Mouse (Mus musculus) G1E (cell line): ENCODE data around the gene 4930558C23Rik. TPM values are rescaled to one million over a fixed set of nuclear protein-coding genes. Genes with fewer than 3 reads are reported as not detected.
"Not testable (repeated sequence)": the region's sequence is repeated elsewhere in the genome, so short reads cannot be mapped to it uniquely, and the experiment has no call there.

Source experiments
- ATAC-seq: 2 replicates; pipeline ENCODE4 v1.8.0; 2016; ENCODE audit warnings: mild to moderate bottlenecking; ENCODE audit not compliant: insufficient number of reproducible peaks, poor library complexity, low FRiP score, severe bottlenecking; ENCODE audit errors: extremely low read depth
- DNase-seq: peaks from one replicate; pipeline ENCODE4 v3.0.0; 2012; ENCODE audit warnings: low spot score
- H3K27me3 ChIP-seq: 2 replicates; pipeline ENCODE4 v1.6.1; 2012; ENCODE audit warnings: mild to moderate bottlenecking, low read length, inconsistent platforms; ENCODE audit not compliant: insufficient read depth
- H3K36me3 ChIP-seq: replicated peaks from 2 replicates; pipeline ENCODE3; 2012; ENCODE audit warnings: mild to moderate bottlenecking, inconsistent platforms
- H3K4me1 ChIP-seq: 2 replicates; pipeline ENCODE4 v1.6.1; 2012; ENCODE audit warnings: low read depth, low read length, inconsistent platforms, mixed read lengths; ENCODE audit not compliant: insufficient read depth
- H3K4me3 ChIP-seq: 2 replicates; pipeline ENCODE4 v1.5.1; 2012; ENCODE audit warnings: low read depth, mild to moderate bottlenecking, inconsistent platforms, low read length, moderate library complexity, mixed read lengths
- H3K9me3 ChIP-seq: replicated peaks from 2 replicates; pipeline ENCODE4 v1.6.1; 2012; ENCODE audit warnings: inconsistent platforms
- CTCF ChIP-seq: IDR thresholded peaks from 2 replicates; pipeline ENCODE4 v1.5.1; 2012; ENCODE audit warnings: low read depth, low read length, inconsistent platforms, mixed read lengths
- GATA1 ChIP-seq: IDR thresholded peaks from 2 replicates; pipeline ENCODE4 v1.6.1; 2012; ENCODE audit warnings: borderline replicate concordance, low read length, inconsistent platforms, mixed read lengths
- POLR2AphosphoS5 ChIP-seq: IDR thresholded peaks from 2 replicates; pipeline ENCODE4 v1.6.1; 2012; ENCODE audit warnings: low read depth, low read length, inconsistent platforms; ENCODE audit not compliant: insufficient replicate concordance
- TAL1 ChIP-seq: conservative IDR thresholded peaks from 2 replicates; pipeline ENCODE4 v1.6.1; 2012; ENCODE audit warnings: low read depth, low read length, inconsistent platforms, mixed read lengths
- polyA plus RNA-seq: library from polyadenylated mRNA; stranded (reverse); fragments of >175 nt; gene quantifications from 2 replicates; pipeline ENCODE4 v1.2.3, GENCODE M21; 2012
- total RNA-seq, 2 experiments: library from RNA; stranded (forward) in 1 of 2; stranded (reverse) in 1 of 2; fragments of 200-1000 nt in 1 of 2; fragments of >200 nt in 1 of 2; fragmentation: Nextera tagmentation in 1 of 2; gene quantifications; 2 replicates each; pipeline ENCODE4 v1.2.3; 2014 to 2017

The 4930558C23Rik gene
- total and polyA plus RNA-seq, 3 experiments, result not detected

GRCm38 (mm10) chr3:95370101-95370500 lies 32.5 kb downstream of the 4930558C23Rik start:
- Histone ChIP-seq H3K27me3 (no peaks in the 10 kb centered on the region), H3K4me3 (no peak overlapping the region), H3K9me3 (peaks cover 1% of the 10 kb centered on the region), H3K4me1 (peaks cover 26% of the 10 kb centered on the region), H3K36me3 (peaks cover 12% of the 10 kb centered on the region)
- DNase-seq (no peak), ATAC-seq (no peak)
- no peak for TF ChIP-seq POLR2AphosphoS5

GRCm38 (mm10) chr3:95360276-95360675 lies 42.4 kb downstream of the 4930558C23Rik start:
- not testable (repeated sequence) for H3K36me3 ChIP-seq, ATAC-seq, H3K27me3 ChIP-seq, DNase-seq, H3K4me3 ChIP-seq
- H3K4me1 ChIP-seq, result peaks cover 29% of the 10 kb centered on the region
- peak; percentile 73 for TF ChIP-seq TAL1
- H3K9me3 ChIP-seq, result peaks cover 21% of the 10 kb centered on the region

- Histone ChIP-seq H3K4me3 (no peak overlapping the region), H3K27me3 (no peaks in the 10 kb centered on the region), H3K9me3 (peaks cover 21% of the 10 kb centered on the region), H3K4me1 (peaks cover 47% of the 10 kb centered on the region), H3K36me3 (peaks cover 17% of the 10 kb centered on the region)
- TF ChIP-seq CTCF (no peak), GATA1 (no peak)
- no peak for ATAC-seq
- DNase-seq, result no peak
These were observed 44.9 kb downstream of the 4930558C23Rik start for GRCm38 (mm10) chr3:95357746-95358145.

- DNase-seq (peak; percentile 87), ATAC-seq (peak; percentile 78)
- H3K27me3 ChIP-seq, result not testable (repeated sequence)
- H3K4me1 ChIP-seq, result peaks cover 49% of the 10 kb centered on the region
- H3K9me3 ChIP-seq, result peaks cover 21% of the 10 kb centered on the region
- peaks cover 26% of the 10 kb centered on the region for H3K36me3 ChIP-seq
- peak within 1 kb of the TSS; percentile 76 for H3K4me3 ChIP-seq
These were observed 45.8 kb downstream of the 4930558C23Rik start, which contains the start of gene Setdb1 for GRCm38 (mm10) chr3:95356701-95357449. TSS of gene Setdb1 (minus strand) at chr3:95357202.

- ATAC-seq, H3K27me3 ChIP-seq, DNase-seq: not testable (repeated sequence)
- peaks cover 33% of the 10 kb centered on the region for H3K36me3 ChIP-seq
- H3K4me3 ChIP-seq, result peak overlapping the region; percentile 63; the same call in 1 of the 2 replicates
- peaks cover 21% of the 10 kb centered on the region for H3K9me3 ChIP-seq
- peaks cover 49% of the 10 kb centered on the region for H3K4me1 ChIP-seq
These were observed 46.6 kb downstream of the 4930558C23Rik start for GRCm38 (mm10) chr3:95355911-95356544.

- ATAC-seq, result no peak
- Histone ChIP-seq H3K27me3 (no peaks in the 10 kb centered on the region), H3K9me3 (no peaks in the 10 kb centered on the region), H3K4me3 (no peak overlapping the region), H3K4me1 (peaks cover 37% of the 10 kb centered on the region), H3K36me3 (peaks cover 91% of the 10 kb centered on the region)
- no peak for DNase-seq
- TF ChIP-seq CTCF (peak; percentile 66), GATA1 (no peak)
These were observed 53.1 kb downstream of the 4930558C23Rik start for GRCm38 (mm10) chr3:95349491-95349890.

GRCm38 (mm10) chr3:95348343-95348742 lies 54.3 kb downstream of the 4930558C23Rik start:
- H3K27me3 ChIP-seq, DNase-seq, H3K4me3 ChIP-seq, H3K9me3 ChIP-seq, ATAC-seq: not testable (repeated sequence)
- Histone ChIP-seq H3K36me3 (peaks cover 92% of the 10 kb centered on the region), H3K4me1 (peaks cover 30% of the 10 kb centered on the region)
